Mouse (Mus musculus) forebrain, postnatal 0 days (tissue): ENCODE measurements around the gene Ptch2. TPM values are rescaled to one million over a fixed set of nuclear protein-coding genes. Genes with fewer than 3 reads are reported as not detected.

ENCODE experiments used
- ATAC-seq: fragments of 200-750 bp; cut with Nextera tagmentation; 2 replicates; pipeline ENCODE4 v1.8.0; 2017; ENCODE audit warnings: mild to moderate bottlenecking, moderate library complexity
- DNase-seq: peaks from one replicate; pipeline ENCODE4 v3.0.0-alpha.2; 2015
- H3K27ac ChIP-seq: fragments of 300-500 bp; sonication (generic); 2 replicates; pipeline ENCODE4 v1.5.1; 2014; ENCODE audit warnings: low read depth, mild to moderate bottlenecking, antibody characterized with exemption, low read length, moderate library complexity, mixed read lengths
- H3K27me3 ChIP-seq: fragments of 300-500 bp; sonication (generic); 2 replicates; pipeline ENCODE4 v1.6.1; 2014; ENCODE audit warnings: mild to moderate bottlenecking, low read length, mixed read lengths; ENCODE audit not compliant: insufficient read depth
- H3K36me3 ChIP-seq: fragments of 300-500 bp; sonication (generic); 2 replicates; pipeline ENCODE4 v1.6.1; 2014; ENCODE audit warnings: mild to moderate bottlenecking, moderate library complexity; ENCODE audit not compliant: insufficient read depth
- H3K4me1 ChIP-seq: fragments of 300-500 bp; sonication (generic); 2 replicates; pipeline ENCODE4 v1.6.1; 2014; ENCODE audit warnings: antibody characterized with exemption; ENCODE audit not compliant: insufficient read depth
- H3K4me2 ChIP-seq: fragments of 300-500 bp; sonication (generic); 2 replicates; pipeline ENCODE4 v1.6.1; 2014; ENCODE audit warnings: low read depth, mild to moderate bottlenecking, moderate library complexity
- H3K4me3 ChIP-seq: fragments of 300-500 bp; sonication (generic); 2 replicates; pipeline ENCODE4 v1.5.1; 2014; ENCODE audit warnings: low read depth, low read length, mixed read lengths
- H3K9ac ChIP-seq: fragments of 300-500 bp; sonication (generic); 2 replicates; pipeline ENCODE4 v1.6.1; 2014; ENCODE audit warnings: mild to moderate bottlenecking
- H3K9me3 ChIP-seq: fragments of 300-500 bp; sonication (generic); 2 replicates; pipeline ENCODE4 v1.6.1; 2016; ENCODE audit warnings: low read length
- CTCF ChIP-seq: sonication (generic); IDR thresholded peaks from 2 replicates; pipeline ENCODE4 v1.5.1; 2016; ENCODE audit warnings: antibody characterized with exemption, control low read depth, low read depth
- WGBS: fragments of 180-500 bp; shearing (Covaris S2); extraction: QIAGEN DNeasy Blood & Tissue Kit; methylation state at CpG from one replicate; pipeline ENCODE4 v1.1.7; 2014; 5-methylcytosine and 5-hydroxymethylcytosine counted together
- polyA plus RNA-seq: library from polyadenylated mRNA; unstranded; fragments of >200 nt; fragmentation: Nextera tagmentation; extraction: Ambion mirVana; gene quantifications from 2 replicates; pipeline ENCODE4 v1.2.1, GENCODE M21; 2015
- total RNA-seq: library from RNA; depleted of rRNA; stranded (reverse); fragments of >200 nt; gene quantifications from 2 replicates; pipeline ENCODE4 v1.2.3, GENCODE M21; 2014

Ptch2 gene
- total and polyA plus RNA-seq, 2 experiments from 2014 or later, result 1.9 to 8.6 TPM

DNA sequence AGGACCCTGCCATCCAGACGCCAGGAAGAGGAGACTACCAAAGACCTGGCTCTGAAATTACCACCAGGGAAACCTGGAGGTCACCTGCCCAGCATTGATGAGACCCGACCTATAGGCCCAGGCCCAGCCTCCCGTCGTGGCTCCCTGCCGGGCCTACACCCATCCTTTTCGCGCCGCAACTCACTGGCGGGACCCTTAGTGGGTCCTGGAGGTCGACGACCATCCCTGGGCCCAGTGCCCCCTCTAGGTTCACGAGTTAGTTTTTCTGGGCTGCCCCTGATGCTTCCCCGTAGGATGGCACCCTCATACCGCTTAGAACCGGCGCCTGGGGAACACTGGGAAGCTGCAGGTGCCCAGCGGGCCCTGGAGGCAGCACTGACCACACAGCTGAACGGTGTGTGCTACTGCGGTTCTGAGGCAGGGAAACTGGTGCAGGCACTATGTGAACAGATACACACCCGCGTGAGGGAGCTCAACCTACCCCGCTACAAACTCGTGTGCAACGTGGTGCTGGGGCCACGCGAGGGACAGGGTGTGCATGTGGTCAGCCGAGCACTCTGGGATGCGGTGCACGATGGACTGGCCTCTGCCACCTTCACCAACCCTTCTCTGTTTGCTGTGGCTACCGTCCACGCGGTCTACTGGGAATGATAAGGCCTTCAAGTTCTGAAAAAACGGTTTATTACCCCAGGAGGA, 32.3 kb downstream of the Ptch2 start:
- WGBS, result 91% methylated on average over 33 of the region's 33 CpGs
- H3K9me3 ChIP-seq, result no peaks in the 10 kb centered on the region

DNA sequence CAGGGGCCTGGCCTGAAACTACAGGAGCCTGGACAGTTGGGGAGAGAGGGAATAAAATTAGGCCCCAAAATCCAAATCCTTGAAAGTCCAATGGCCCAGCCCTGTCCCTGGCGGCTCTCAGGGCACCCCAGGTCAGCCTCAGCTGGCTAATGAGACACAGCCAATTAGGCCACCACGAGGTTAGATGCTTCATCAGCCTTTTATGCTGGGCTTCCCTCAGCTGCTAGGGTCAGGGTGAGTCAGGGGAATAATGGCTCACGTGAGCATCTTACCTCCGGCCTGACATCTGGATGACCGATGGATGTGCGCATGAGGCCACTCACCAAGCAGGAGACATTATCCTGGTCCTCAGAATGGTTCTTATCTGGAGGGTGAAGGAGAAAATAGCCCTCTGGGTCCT, 34.9 kb downstream of the Ptch2 start:
- no peak overlapping the region for H3K27ac ChIP-seq
- H3K4me3 ChIP-seq, result no peak overlapping the region
- no peak overlapping the region for H3K4me2 ChIP-seq
- peaks cover 5% of the 10 kb centered on the region for H3K4me1 ChIP-seq
- H3K9me3 ChIP-seq, result no peaks in the 10 kb centered on the region
- H3K27me3 ChIP-seq, result no peaks in the 10 kb centered on the region
- WGBS, result 41% methylated on average over 6 of the region's 6 CpGs
- no peak for TF ChIP-seq CTCF
- no peak for DNase-seq
- no peak overlapping the region for H3K9ac ChIP-seq
- ATAC-seq, result no peak
- peaks cover 24% of the 10 kb centered on the region for H3K36me3 ChIP-seq

More for the DNA sequence above, 32.3 kb downstream of the Ptch2 start:
- ATAC-seq (no peak), DNase-seq (no peak)
- TF ChIP-seq CTCF, result no peak
- Histone ChIP-seq H3K9ac (no peak overlapping the region), H3K36me3 (peaks cover 24% of the 10 kb centered on the region), H3K27me3 (no peaks in the 10 kb centered on the region), H3K27ac (no peak overlapping the region), H3K4me1 (peaks cover 16% of the 10 kb centered on the region), H3K4me2 (no peak overlapping the region), H3K4me3 (no peak overlapping the region)

DNA sequence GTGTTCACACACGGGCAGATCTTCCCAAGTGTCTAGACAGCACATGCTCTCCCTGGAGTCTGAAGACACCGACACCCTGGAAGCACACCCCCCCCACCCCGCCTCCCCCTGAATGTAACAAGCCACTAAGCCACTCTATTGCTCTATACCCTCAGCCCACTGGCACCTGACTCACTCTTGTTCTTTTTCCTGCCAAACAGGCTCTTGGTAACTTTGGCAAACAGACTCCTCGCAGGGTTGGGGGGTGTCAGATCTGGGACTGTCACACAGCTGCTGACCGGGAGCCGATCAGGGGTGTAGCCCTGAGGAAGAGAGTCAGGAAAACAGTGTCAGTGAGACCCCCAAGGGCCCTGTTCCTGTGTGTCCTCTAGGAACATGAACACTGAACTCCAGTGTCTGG, 35.3 kb downstream of the Ptch2 start:
- no peak for ATAC-seq
- H3K4me1 ChIP-seq, result peaks cover 5% of the 10 kb centered on the region; the same call in 1 of the 2 replicates
- TF ChIP-seq CTCF, result no peak
- no peak overlapping the region for H3K4me2 ChIP-seq
- no peak overlapping the region for H3K9ac ChIP-seq
- H3K4me3 ChIP-seq, result no peak overlapping the region
- WGBS, result 66% methylated on average over 6 of the region's 6 CpGs
- DNase-seq, result no peak
- H3K36me3 ChIP-seq, result peaks cover 24% of the 10 kb centered on the region
- H3K27me3 ChIP-seq, result no peaks in the 10 kb centered on the region
- H3K9me3 ChIP-seq, result no peaks in the 10 kb centered on the region
- H3K27ac ChIP-seq, result no peak overlapping the region

DNA sequence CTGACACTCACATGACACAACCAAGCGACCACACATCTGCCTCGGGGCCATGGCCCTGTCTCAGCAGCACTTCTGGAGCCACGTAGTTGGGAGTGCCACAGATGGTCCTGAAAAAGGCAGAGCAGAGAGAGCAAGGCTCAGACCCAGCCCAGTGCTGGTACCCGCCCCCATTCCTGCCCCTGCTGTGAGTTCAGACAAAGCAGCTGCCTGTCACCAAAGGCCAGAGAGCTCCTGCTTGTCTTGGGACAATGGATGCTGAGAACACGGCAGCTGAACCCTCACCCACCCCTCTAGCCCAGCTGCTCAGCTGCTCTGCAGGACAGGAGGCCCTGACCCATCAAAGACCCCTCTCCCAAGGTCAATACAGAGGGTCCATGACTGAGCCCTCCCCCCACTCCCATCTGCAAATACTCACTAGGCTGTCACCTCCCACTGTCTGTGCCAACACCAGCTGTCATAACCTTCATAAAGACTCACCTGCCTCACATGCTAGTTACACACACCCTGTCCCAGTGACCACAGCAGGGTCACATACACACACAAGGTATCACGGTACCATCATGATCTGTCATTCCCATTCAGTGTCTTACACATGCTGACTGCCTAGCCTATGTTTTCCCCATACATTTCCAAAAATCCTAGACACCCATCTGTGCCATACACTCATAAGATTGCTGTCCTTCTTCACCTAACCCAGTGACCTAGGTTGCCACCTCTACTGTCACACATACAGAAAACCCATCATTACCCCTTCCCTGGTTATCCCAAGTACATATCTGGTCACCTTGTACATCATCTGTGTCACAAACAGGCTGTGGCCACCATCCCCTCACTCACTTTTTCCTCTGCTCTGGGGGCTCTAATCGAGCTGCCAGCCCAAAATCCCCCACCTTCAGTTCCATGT, 36.3 kb downstream of the Ptch2 start:
- Histone ChIP-seq H3K4me2 (peak overlapping the region; percentile 90), H3K4me3 (peak overlapping the region; percentile 81), H3K27ac (no peak overlapping the region), H3K27me3 (no peaks in the 10 kb centered on the region), H3K9ac (peak overlapping the region; percentile 74), H3K36me3 (peaks cover 24% of the 10 kb centered on the region), H3K4me1 (peaks cover 5% of the 10 kb centered on the region; the same call in 1 of the 2 replicates), H3K9me3 (no peaks in the 10 kb centered on the region)
- WGBS, result 6% methylated on average over 7 of the region's 7 CpGs
- TF ChIP-seq CTCF, result no peak
- no peak for DNase-seq
- no peak for ATAC-seq

DNA sequence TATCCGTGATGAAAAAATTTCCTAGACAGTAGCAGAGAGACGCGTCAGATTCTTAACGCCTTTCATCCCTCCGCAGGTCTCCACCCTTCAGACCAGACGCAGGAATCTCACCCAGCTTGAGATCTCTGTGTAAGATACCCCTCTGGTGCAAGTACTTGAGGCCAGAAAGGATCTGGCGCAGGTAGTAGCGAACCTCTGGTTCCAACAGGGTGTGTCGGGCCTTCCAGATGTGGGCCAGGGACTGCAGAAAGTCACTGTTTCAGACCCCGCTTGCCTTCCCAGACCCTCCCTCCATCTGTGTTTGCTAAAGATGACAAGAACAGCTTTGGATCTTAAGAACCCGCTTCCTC, 36.9 kb downstream of the Ptch2 start:
- 9% methylated on average over 11 of the region's 11 CpGs for WGBS
- ATAC-seq, result no peak
- no peak for TF ChIP-seq CTCF

DNA sequence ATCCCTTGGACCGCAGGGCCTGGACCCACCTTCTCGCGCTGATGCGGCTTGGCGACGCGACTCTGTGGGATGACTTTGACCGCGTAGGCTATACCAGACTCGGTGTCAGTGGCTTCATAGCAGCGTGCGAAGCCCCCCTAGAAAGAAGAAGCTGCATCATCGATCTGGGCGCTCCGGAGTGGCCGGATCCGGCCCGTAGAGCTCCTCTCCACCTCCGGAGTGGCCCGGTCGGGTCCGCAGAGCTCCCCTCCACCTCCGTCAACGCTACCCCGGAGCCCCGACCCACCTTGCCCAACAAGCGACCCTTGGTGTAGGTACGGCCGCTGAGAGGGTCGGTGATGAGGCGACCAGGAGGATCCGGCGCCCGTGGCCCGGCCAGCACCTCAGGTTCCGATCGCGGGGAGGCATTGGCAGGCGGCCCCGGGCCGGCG, 37.5 kb downstream of the Ptch2 start:
- ATAC-seq (peak; percentile 46), DNase-seq (peak; percentile 61)
- Histone ChIP-seq H3K4me3 (peak overlapping the region; percentile 81), H3K4me2 (peak overlapping the region; percentile 90), H3K9me3 (no peaks in the 10 kb centered on the region), H3K27ac (peak overlapping the region; percentile 78), H3K9ac (peak overlapping the region; percentile 74), H3K4me1 (peaks cover 5% of the 10 kb centered on the region; the same call in 1 of the 2 replicates), H3K27me3 (no peaks in the 10 kb centered on the region), H3K36me3 (peaks cover 19% of the 10 kb centered on the region)
- 2% methylated on average over 40 of the region's 42 CpGs for WGBS
- no peak for TF ChIP-seq CTCF

More for the DNA sequence above, 36.9 kb downstream of the Ptch2 start:
- H3K27ac ChIP-seq, result no peak overlapping the region; the same call in 1 of the 2 replicates
- peaks cover 5% of the 10 kb centered on the region; the same call in 1 of the 2 replicates for H3K4me1 ChIP-seq
- peak overlapping the region; percentile 90 for H3K4me2 ChIP-seq
- peak overlapping the region; percentile 74 for H3K9ac ChIP-seq
- H3K36me3 ChIP-seq, result peaks cover 24% of the 10 kb centered on the region
- peak overlapping the region; percentile 81 for H3K4me3 ChIP-seq
- H3K27me3 ChIP-seq, result no peaks in the 10 kb centered on the region
- peak; percentile 37 for DNase-seq
- no peaks in the 10 kb centered on the region for H3K9me3 ChIP-seq
